Mouse (Mus musculus) right cerebral cortex, adult 2 months (tissue): Measurements from ENCODE around the gene Elp6.

ENCODE experiments used
- DNase-seq, 2 experiments: peaks; one replicate each; pipeline ENCODE4 v3.0.0; 2021 to 2022; ENCODE audit warnings: low spot score in 2 of 2

Gene Elp6

DNA sequence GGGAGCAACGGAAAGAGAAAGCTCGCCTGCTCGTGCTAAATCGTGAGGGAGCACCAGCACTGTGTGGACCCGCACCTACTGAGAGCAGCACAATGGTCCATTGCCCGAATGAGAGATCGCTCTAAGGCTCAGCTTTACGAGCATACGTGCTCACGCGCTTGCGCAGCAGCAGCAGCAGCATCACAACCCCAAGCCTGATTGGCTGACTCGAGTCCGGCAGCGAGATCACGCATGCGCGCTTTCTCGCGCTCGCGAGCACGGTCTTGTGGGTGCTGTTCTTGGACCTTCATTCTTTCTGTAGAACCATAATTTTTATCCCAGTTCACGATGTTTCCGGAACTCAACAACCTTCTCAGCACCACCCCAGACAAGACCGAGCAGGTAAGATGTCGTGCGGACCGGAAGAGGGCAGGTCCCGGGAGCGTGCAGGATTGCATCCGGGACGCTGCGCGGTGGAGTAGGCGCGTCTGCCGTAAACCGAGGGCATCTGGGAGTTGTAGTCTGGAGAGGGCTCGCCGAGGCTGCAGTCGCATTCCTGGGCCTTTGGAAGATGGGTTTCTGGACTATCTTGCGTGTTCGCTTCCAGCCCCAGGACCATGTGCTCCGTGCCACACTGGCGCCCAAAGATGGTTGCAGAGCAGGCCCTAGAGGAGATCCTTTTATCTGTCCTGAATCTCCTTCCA lies at the start of gene Elp6:
Gene Elp6 (plus strand): TSS at position 205 of the 683 bp plus-strand sequence.
- peak; percentile 94 to 96 for DNase-seq

DNA sequence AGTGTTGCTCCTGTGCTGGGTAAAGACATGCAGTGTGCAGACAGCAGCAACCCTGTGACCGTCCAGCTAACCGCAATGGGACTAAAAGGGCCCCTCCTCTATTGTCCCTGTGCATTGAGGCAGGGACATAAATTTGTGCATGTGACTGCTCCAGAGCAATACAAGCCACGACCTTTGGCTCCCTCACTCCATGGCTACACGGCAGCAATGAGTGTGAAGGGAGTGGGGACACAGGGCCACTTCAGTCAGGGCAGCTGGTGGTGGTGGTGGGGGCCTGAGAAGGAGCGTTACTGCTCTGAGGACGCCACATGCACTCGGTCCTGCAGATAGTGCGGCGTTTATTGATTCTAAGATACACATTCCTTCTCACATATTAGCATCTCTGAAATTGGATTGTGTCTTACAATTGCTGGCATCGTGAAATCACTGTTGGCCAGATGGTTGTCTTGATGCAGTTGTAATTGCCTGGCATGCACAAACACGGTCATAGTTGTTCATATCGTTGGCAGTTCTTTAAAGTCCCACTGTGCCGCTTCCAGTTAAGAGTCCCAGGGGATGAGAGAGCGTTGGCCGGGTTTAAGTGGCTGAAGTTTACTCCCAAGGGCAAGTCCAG lies 49.5 kb upstream of the Elp6 start:
- DNase-seq: no peak

DNA sequence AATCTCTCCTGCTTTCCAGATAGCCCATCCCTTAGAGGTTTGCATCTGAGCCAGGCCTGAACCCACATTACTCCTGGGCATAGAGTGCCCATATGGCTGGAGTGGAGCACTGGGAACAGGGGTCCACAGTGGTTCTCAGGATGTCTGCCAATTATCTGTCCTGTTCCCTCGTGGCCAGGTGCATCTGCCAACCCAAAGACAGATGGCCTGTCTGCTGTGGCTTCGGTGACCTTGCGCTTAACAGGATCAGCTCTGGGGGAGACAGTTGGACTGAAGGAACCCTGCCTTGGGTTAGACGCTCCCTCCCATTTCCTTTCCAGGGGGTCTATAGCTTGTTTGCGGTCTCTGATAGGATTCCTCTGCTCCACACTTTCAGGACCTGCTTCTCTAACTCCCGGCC lies 46.3 kb upstream of the Elp6 start:
- no peak for DNase-seq

DNA sequence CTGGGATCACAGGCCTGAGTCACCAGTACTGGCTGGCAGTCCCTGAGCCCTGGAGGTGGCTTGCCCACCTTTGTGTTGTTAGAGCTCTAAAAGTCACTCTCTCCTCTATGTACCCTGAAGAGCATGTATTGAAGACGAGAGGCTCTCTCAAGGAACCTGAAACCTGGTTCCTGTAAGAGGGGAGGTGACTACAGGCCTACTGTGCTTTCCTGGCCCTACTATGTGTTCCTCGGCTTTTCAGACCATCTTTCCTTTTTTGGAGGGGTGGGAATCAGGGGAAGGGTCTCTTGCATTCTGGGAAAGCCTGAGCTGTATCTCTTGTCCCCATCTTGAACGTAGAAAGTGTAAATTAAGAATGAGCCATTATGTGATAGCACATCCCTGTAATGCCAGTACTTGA lies 45.9 kb upstream of the Elp6 start:
- no peak for DNase-seq

DNA sequence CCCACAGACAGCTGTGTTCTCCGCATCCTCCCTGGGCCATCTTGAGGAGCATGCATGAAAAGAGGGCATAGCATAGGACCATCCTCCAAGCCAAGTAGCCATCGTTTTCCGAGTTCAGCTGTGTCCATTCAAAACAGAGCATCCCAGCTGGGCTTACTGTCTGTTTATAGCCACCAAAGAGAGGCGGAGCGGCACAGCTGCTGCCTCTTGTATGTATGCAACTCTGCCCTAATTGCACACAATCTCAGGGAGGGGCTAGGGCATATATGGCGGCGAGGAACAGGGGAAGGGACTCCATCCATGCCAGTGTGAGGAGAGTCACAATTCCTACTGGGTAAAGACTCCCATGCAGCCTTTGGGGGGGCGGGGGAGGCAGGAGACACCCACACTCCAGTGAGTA lies 41.8 kb upstream of the Elp6 start:
- no peak for DNase-seq

DNA sequence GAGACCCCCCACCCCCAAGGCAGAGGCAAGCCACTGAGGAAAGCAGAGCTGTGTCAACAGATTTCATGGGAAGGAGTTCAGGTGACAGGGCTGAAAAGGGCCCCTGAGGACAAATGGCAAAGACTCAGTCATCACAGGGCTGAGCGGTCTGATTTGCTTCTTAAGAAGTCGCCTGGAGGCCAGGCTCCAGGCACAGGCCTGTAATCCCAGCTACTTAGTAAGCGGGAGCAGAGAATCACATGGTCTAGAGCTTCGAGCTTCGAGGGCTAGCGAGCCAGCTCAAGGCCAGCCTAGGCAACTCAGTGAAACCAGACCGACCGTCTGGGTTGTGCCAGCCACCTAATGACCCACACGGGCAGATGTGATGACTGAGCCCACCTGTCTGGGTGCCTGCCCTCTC lies 40.0 kb upstream of the Elp6 start:
- DNase-seq: no peak

DNA sequence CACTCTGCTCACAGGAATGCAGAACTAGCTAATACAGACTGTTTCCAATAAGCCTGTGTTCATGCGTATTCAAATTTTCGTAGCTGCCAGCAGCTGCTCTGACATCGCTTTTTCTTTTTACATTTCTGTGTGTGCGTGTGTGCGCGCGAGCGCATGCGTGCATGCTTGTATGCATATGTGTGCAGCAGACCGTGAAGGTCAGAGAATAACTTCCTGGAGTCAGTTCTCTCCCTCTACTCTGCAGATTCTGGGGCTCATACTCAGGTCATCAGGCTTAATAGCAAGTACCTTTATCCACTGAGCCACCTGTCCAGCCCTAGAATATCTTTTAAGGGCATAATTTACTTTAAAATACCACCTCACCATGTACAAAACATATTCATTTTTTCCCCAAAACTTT lies 36.6 kb upstream of the Elp6 start:
- DNase-seq: no peak

DNA sequence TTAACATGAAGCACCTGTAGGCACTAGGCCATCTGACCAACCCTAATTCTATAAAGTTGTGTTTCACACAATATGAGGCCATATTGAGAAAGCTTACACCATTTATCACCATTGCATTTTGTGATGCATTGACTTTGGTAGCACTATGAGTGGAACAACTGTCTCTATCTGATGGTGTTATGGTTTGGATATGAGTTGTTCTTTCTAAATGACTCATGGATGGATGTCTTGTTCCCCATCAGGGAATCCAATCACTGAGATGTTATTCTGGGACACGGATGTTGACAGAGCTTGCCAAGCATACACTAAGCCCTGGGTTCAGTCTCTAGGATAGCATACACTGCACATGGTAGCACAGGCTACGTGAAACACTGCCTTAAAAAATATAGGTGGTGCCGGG lies 32.6 kb upstream of the Elp6 start:
- DNase-seq: no peak

DNA sequence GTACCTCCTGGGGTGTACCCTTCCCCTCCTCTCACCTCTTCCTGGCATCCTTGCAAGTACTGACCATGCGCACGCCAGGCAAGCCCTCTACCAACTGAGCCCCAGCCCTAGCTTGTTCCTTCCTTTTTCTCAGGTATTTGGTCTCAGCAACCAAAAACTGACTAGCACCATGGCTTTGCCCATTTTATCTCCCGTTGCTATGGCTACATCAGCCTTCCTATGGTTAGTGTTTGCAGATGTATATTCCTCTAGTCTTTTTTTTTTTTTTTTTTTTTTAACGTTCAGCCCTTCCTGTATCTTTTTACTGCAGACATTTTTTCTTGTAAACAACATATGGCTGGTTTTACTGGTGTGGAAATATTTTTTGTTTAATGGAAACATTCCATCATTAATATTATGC lies 31.5 kb upstream of the Elp6 start:
- peak in 1 of 2 experiments; percentile 19 for DNase-seq

DNA sequence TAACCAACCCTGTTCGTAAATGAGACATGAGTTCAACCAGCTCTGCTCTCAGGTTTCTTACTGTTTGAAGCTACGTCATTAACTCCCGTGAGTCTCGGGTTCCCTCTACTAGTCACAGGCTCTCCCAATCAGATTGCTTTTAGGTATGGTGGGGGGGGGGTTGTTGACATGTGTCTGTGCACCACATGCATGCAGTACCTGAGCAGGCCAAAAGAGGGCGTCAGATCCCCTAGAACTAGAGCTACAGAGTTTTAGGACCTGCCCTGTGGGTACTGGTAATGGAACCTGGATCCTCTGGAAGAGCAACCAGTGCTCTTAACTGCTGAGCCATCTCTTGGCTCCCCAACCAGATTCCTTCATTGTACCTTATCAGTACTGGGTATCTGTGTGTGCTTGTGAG lies 29.1 kb upstream of the Elp6 start:
- DNase-seq: no peak

DNA sequence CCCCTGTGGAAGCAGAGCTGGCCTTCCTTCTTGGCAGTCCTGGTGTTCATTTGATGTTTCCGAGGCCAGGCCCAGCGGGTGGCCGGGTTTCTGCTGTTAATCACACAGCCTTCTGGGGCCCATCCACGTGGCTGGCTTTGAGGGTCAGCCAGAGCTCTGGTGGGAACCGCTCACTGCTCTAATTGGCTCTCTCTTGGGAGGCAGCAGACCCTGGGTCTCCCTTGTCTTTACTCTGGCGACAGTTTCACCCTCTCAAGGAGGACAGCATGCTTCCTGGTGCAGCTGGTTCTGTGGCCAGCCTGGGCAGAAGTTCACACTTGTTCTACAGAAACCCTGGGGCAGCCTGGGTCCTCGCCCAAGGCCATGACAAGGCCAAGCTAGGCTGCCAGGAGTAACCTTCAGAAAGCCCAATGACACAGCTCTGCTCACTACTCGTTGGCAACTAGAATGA lies 27.5 kb upstream of the Elp6 start:
- DNase-seq: peak; percentile 18 to 63

DNA sequence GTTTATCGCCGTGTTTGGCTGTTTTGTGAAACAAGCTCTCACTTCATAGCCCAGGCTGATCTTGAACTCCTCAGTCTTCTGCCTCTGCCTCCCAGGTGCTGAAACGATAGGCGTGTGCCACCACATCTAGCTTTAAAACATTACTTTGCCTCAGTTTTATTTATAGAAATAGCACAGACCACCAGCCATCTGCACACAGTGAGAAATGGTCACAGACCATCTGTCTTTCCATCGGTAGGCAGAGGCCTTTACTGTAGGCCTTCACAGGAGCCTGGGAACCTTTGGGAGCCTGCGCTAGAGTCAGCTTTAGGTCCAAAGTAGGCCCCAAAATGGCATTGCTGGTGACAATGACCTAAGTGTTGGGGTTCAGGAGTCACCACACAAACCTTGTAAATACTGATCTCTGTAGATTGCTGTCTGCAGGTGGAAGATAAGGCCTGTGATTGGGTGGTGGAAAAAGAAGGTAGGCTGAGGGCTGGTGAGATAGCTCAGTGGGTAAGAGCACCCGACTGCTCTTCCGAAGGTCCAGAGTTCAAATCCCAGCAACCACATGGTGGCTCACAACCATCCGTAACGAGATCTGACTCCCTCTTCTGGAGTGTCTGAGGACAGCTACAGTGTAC lies 20.8 kb upstream of the Elp6 start:
- no peak for DNase-seq

DNA sequence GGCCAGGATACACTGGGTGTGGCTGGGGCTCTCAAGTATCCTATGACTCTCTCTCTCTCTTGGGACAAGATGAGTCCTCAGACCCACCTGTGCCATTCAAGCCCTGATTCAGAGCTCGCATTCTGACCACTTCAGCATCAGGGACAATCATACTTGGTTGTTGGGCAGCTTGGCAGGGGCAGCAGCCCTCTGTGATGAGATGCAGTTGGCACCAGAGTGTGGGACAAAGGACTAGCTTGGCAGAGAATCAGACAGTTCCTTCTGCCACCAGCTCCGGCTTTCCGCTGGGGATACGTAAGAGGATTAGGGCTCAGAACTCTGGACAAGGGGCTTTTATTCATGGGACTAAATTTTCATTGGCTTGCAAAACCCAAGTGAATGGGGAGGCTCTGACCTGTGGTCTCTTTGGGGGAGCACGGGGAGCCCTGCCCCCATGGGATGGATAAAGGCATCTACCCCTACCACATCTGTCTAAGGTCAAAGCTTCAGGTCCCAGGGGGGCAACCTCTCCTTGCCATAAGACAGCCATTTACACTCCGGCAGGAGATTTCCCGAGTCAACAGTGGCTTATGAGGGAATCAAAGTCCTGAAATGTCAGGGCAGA lies 17.6 kb upstream of the Elp6 start:
- peak; percentile 28 to 40 for DNase-seq

DNA sequence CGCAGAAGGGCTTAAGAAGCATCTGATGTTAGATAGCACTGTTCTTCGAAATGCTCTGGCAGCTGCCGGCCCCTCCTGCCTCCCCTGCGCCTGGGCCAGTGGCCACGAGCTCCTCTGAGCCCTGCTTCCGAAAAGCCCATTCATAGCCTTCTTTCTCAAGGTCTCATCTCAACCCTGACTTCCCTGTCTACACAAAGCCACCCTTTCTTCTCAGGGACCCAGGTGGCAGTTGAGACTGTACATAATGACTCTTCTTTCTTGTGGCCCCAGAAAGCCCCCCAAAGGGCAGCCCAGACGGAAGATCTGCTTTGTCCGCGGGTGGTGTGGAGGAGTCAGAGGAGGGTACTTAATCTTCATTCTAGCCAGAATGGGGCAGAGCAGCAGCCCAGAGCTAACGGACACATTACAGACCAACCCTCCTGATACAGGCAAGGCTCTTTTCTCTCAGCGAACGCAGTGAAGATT lies 11.7 kb upstream of the Elp6 start:
- peak; percentile 20 to 39 for DNase-seq

DNA sequence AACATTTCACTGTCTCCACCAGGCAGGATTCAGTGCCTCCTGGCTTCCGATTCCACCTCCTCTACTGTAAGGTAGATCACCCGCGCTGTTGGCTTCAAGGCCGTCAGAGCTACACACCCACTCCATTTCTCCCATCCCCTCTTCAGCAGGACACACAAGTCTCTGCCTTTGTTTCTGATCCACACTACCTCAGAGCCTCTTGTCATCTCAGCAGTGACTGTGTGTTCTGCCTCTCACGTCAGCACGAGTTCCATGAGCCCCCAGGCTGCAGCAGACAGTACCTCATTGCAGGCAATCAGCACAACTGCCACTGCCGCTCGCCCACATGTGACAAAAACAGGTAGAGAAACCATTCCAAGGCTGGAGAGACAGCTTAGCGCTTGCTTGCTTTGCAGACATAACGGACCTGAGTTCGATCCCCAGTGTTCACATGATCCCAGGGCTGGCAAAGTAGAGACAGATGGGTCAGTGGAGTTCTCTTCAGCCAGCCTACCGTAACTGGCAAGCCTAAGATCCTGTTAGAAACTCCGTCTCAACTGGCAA lies 11.0 kb upstream of the Elp6 start:
- peak; percentile 43 to 62 for DNase-seq

DNA sequence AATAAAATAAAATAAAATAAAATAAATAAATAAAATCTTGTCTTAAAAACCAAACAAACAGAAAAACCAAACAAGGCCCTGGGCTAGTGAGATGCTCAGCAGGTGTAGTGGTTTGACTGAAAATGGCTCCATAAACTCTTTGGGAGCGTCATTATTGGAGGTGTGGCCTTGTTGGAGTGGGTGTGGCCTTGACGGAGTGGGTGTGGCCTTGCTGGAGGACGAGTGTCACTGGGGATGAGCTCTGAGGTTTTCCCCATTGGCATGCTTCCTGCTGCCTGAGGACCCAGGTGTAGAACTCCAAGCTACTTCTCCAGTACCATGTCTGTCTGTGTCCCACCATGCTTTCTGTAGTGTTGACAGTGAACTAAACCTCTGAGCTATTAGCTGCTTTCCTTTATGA lies 10.2 kb upstream of the Elp6 start:
- DNase-seq: no peak

DNA sequence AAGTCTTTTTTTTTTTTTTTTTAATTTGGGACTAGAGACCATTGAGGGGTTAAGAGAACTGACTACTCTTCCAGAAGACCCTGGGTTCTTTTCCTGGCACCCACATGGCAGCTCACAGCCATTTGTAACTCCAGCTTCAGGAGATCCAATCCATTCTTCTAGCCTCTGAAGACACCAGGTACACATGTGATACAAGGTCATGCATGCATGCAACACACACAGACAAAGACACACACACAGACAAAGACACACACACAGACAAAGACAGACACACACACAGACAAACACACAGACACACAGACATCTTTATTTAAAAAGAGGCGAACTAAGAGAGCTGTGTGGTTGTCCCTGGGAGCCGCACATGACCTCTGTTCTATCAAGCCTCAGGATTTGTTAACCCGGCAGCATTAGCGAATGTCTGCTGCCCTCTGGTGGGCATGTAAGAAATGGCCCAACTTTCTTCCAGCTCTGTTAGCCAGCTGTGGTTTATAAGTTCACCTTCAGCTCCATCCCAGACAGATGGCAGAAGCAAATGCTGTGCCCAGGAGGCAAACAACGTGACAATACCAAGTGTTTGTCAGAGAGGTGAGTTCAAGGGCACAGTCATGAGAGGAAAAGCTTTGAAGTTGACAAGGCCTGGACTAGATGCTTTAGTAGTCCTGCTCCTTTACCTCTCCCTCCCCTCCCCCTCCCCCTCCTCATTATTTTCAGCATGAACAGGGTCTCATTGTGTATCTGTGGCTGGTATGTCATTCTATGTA lies 7.9 kb upstream of the Elp6 start:
- DNase-seq: peak; percentile 89 to 94

DNA sequence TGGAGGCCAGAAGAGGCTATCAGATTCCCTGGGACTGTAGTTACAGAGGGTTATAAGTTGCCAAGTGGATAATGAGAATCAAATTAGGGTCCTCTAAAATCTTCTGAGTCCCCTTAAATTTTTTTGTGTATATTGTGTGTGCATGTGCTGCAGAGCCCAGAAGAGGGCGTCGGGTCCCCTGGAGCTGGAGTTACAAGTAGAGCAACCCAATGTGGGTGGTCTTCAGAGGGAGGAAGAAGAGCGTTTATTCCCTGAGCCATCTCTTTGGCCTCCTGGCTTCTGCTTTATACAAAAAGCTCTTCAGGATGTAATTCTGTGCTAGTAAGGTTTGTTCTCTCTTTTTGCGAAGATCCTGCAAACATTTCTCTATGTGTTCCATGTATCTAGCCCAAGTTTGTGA lies 457 bp upstream of the Elp6 start:
- no peak for DNase-seq

DNA sequence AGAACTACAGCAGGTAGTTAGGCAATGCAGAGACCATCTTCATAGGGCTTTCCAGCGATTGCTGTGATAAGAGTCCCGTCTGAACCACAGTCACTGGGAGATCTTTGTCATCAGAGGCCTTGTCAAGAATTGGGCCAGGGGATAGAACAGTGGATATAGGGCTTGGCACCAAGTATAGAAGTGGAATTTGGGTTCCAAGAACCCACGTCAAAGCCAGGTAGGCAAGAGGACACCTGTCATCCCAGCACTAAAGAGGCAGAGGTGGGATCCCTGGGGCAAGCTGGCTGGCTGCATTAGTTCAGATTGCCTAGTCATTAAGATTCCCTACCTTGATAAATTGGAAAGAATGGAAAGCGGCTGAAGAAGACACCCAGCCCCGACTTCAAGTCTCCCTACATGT lies 1.4 kb downstream of the Elp6 start:
- no peak for DNase-seq

DNA sequence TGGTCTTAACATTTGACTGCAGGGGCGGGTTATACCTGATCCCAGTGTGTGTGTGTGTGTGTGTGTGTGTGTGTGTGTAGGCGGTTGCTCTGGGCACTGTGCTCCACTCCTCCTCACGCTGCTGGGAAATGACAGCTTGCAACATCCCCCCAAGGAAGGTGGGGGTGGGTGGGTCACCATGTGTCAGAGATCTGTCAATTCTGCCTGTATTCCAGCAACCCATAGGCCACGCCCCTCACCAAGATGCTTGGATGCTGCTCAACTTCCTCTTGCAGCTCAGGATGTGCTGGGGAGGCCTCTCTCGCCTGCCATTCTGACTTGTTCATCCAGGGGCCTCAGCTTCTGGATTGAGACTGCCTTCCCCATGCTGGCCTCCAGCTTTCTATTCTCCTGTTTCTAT lies 9.7 kb downstream of the Elp6 start:
- no peak for DNase-seq

DNA sequence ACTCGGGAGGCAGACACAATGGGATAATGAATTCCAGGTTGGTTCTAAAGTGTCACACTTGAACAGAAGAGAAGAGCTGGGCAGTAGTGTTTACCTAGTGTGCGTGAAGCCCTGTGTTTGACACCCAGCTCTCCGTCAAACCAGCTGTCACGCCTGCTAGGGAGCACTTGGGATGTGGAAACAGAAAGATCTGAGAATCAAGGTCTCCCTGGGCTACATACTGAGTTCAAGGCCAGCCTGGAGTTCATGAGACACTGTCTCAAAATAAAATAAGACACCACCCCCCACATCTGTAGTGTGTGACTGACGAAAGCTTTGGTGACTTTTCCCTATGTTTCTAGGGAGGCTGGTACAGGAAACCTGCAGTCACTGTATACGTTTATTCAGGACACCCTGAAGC lies 10.4 kb downstream of the Elp6 start:
- no peak for DNase-seq

DNA sequence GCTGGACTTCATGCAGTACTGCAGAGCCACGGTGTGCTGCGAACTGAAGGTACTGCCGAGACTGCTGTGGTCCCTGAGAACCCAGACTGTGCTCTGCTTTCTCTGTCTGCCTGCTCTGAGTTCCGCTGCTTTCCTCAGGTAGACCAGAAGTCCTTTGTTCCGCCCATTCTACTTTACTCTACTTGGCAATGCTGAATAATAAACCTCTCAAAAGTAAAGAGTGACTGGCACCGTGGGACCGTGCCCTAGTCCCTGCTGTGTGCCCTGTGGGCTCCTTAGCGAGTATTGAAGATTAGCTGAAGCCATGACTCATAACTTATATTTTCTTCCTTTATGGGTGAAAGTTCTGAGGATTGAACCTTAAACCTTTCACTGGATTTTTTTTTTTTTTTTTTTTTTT lies 10.9 kb downstream of the Elp6 start:
- DNase-seq: no peak
